In genomic region chr5:118516470-118516869, GRCm38 (mm10) we compare ENCODE assay signal across 14 mouse cellular contexts. TPM values are rescaled to one million over a fixed set of nuclear protein-coding genes. Genes with fewer than 3 reads are reported as not detected.
A peak's percentile ranks its signal among the peaks of the same experiment; 100 is the strongest.
DNase-seq lines count a peak whose midpoint lies in the region; ATAC-seq and TF ChIP-seq lines count a peak whose summit lies in the region.
"Had no signal": no experiment of that assay in that cellular context is flagged by ENCODE, and none has a peak within 500 bp of the region (broad histone marks: within the 10 kb centered on the region; RNA-seq: fewer than 3 reads in every experiment).

No protein-coding gene starts in this region.

- no peaks in the 10 kb centered on the region for H3K27me3 ChIP-seq in intestine, embryonic 16.5 days (replicated peaks; ENCODE audit: control insufficient read depth, insufficient read depth, low read length)
- H3K27me3 ChIP-seq in intestine, postnatal 0 days (replicated peaks; ENCODE audit: control insufficient read depth, insufficient read depth, low read length), result 0 out of 2 replicates have a peak, but pooled peaks cover 8% of the 10 kb centered on the region
- no peaks in the 10 kb centered on the region for H3K27me3 ChIP-seq in embryonic facial prominence, embryonic 12.5 days
- H3K27me3 ChIP-seq in myocyte (ENCODE audit: control insufficient read depth, insufficient read depth, insufficient read length), result no peaks in the 10 kb centered on the region

- no peak overlapping the region for H3K4me2 ChIP-seq in intestine, embryonic 16.5 days (ENCODE audit: low read depth, low read length)
- no peak overlapping the region for H3K4me2 ChIP-seq in intestine, postnatal 0 days (replicated peaks; ENCODE audit: low read depth)
- no peak overlapping the region for H3K4me2 ChIP-seq in embryonic facial prominence, embryonic 12.5 days (replicated peaks)
- H3K4me2 ChIP-seq in myocyte (ENCODE audit: low read depth), result no peak overlapping the region

- TF ChIP-seq POLR2A in myocyte (IDR thresholded peaks at IDR 0.05; ENCODE audit: insufficient read length, low read depth), result no peak

- 60% methylated on average over 6 of the region's 6 CpGs for WGBS in intestine, embryonic 16.5 days
- 66% methylated on average over 6 of the region's 6 CpGs for WGBS in intestine, postnatal 0 days
- 31% methylated on average over 6 of the region's 6 CpGs for WGBS in embryonic facial prominence, embryonic 12.5 days

- H3K36me3 ChIP-seq in intestine, embryonic 16.5 days (ENCODE audit: control insufficient read depth, insufficient read depth, low read length), result no peaks in the 10 kb centered on the region
- H3K36me3 ChIP-seq in intestine, postnatal 0 days (ENCODE audit: control insufficient read depth, insufficient read depth), result no peaks in the 10 kb centered on the region
- H3K36me3 ChIP-seq in embryonic facial prominence, embryonic 12.5 days, result no peaks in the 10 kb centered on the region
- H3K36me3 ChIP-seq in myocyte (ENCODE audit: control insufficient read depth, insufficient read depth), result no peaks in the 10 kb centered on the region
- H3K36me3 ChIP-seq: midbrain, embryonic 10.5 days had no signal

- no peak overlapping the region for H3ac ChIP-seq in myocyte (ENCODE audit: control insufficient read depth, insufficient read length)

- H3K79me2 ChIP-seq in myocyte (ENCODE audit: control insufficient read depth, insufficient read depth), result no peaks in the 10 kb centered on the region

- H3K4me1 ChIP-seq in intestine, embryonic 16.5 days (ENCODE audit: control insufficient read depth, insufficient read depth, low read length), result peaks cover 23% of the 10 kb centered on the region
- H3K4me1 ChIP-seq in intestine, postnatal 0 days (replicated peaks; ENCODE audit: control insufficient read depth, insufficient read depth, low read length), result no peaks in the 10 kb centered on the region
- peaks cover 46% of the 10 kb centered on the region for H3K4me1 ChIP-seq in embryonic facial prominence, embryonic 12.5 days

- 0 out of 2 replicates have a peak overlapping the region, but pooled peaks have one; percentile 14 for H3K27ac ChIP-seq in intestine, embryonic 16.5 days (ENCODE audit: low read length)
- no peak overlapping the region for H3K27ac ChIP-seq in intestine, postnatal 0 days (ENCODE audit: low read depth, low read length)
- H3K27ac ChIP-seq in embryonic facial prominence, embryonic 12.5 days, result 0 out of 2 replicates have a peak overlapping the region, but pooled peaks have one; percentile 23
- H3K27ac ChIP-seq: midbrain, embryonic 10.5 days had no signal

- no peak overlapping the region for H3K4me3 ChIP-seq in intestine, embryonic 16.5 days (ENCODE audit: low read length)
- H3K4me3 ChIP-seq in intestine, postnatal 0 days (ENCODE audit: low read depth, low read length), result no peak overlapping the region
- H3K4me3 ChIP-seq in embryonic facial prominence, embryonic 12.5 days, result no peak overlapping the region
- H3K4me3 ChIP-seq in myocyte, result no peak overlapping the region
- H3K4me3 ChIP-seq: midbrain, embryonic 10.5 days had no signal

- no peak for ATAC-seq in intestine, embryonic 16.5 days
- no peak for ATAC-seq in intestine, postnatal 0 days
- no peak for ATAC-seq in embryonic facial prominence, embryonic 12.5 days (ENCODE audit: insufficient number of reproducible peaks, insufficient read depth, low FRiP score, low TSS enrichment)
- ATAC-seq: CD4-positive, CD25-positive, alpha-beta regulatory T cell, adult 4 months; forebrain, embryonic 14.5 days had no signal

- TF ChIP-seq CTCF in intestine, postnatal 0 days (IDR thresholded peaks at IDR 0.05; ENCODE audit: low read depth), result no peak

- no peak overlapping the region for H3K9ac ChIP-seq in intestine, embryonic 16.5 days (ENCODE audit: low read depth, low read length)
- H3K9ac ChIP-seq in intestine, postnatal 0 days (ENCODE audit: low read depth, low read length), result no peak overlapping the region
- no peak overlapping the region for H3K9ac ChIP-seq in embryonic facial prominence, embryonic 12.5 days

- intact Hi-C loops in left cerebral cortex, postnatal 14 days (cut with DNase I), result no loop called here

- DNase-seq in ES-CJ7 (ENCODE audit: low read depth, low spot score), result peak; percentile 55
- DNase-seq in cerebellum, adult 9-10 months, result no peak
- DNase-seq in left cerebral cortex, postnatal 14 days (ENCODE audit: low spot score in 2 of 2), result no peak
- DNase-seq in left cerebral cortex, adult 9 months (ENCODE audit: low spot score in 2 of 2), result no peak
- DNase-seq: heart, postnatal 36 days; kidney, postnatal 36 days; right cerebral cortex, postnatal 4 days had no signal

- no peaks in the 10 kb centered on the region for H3K9me3 ChIP-seq in intestine, embryonic 16.5 days (ENCODE audit: control insufficient read depth, low read length)
- no peaks in the 10 kb centered on the region for H3K9me3 ChIP-seq in intestine, postnatal 0 days (ENCODE audit: control insufficient read depth)
- no peaks in the 10 kb centered on the region for H3K9me3 ChIP-seq in embryonic facial prominence, embryonic 12.5 days
- H3K9me3 ChIP-seq: midbrain, embryonic 10.5 days had no signal

TF ChIP-seq in myocyte, 11 proteins besides CTCF, POLR2A, EP300 and RAD21:
- TF ChIP-seq MYOD1 (IDR thresholded peaks at IDR 0.05; ENCODE audit: control insufficient read depth in 1 of 3, insufficient read length in 2 of 3, low read depth in 2 of 3) (peak in 1 of 3 experiments; percentile 50), CEBPB (IDR thresholded peaks at IDR 0.05; ENCODE audit: insufficient read depth, poor library complexity, severe bottlenecking) (peak; percentile 57; the same call in 1 of the 2 replicates), MYOG (IDR thresholded peaks at IDR 0.05; ENCODE audit: control insufficient read depth in 1 of 3, insufficient read depth in 1 of 3, insufficient read length in 2 of 3, low read depth in 2 of 3) (peak in 1 of 3 experiments; percentile 41), TCF3 (IDR thresholded peaks at IDR 0.05; ENCODE audit: insufficient read length, low read depth) (no peak)
TF ChIP-seq in myocyte: peak in this region for 3.

RNA-seq across cellular contexts. Expression of gene Med13l, which starts 44.0 kb away (rescaled TPM):
- polyA plus RNA-seq in intestine, embryonic 16.5 days (2015; fragmentation: Nextera tagmentation; extraction: Ambion mirVana), result 6.4 and 6.6 TPM in 2 replicates
- polyA plus RNA-seq in intestine, postnatal 0 days (2015; fragmentation: Nextera tagmentation; extraction: Ambion mirVana), result 5.1 and 5.8 TPM in 2 replicates
- polyA plus RNA-seq in embryonic facial prominence, embryonic 12.5 days (2016; fragmentation: Nextera tagmentation; extraction: Ambion mirVana), result 17.7 and 18.2 TPM in 2 replicates
- polyA plus RNA-seq in myocyte (2012; fragmentation: generic; extraction: Trizol), result 7.4 TPM
- total RNA-seq in left cerebral cortex, postnatal 14 days (2021), result 10 to 100 TPM; 78.0 to 88.1 TPM
